8 mouse cellular contexts compared by ENCODE assay signal in the genomic region with DNA sequence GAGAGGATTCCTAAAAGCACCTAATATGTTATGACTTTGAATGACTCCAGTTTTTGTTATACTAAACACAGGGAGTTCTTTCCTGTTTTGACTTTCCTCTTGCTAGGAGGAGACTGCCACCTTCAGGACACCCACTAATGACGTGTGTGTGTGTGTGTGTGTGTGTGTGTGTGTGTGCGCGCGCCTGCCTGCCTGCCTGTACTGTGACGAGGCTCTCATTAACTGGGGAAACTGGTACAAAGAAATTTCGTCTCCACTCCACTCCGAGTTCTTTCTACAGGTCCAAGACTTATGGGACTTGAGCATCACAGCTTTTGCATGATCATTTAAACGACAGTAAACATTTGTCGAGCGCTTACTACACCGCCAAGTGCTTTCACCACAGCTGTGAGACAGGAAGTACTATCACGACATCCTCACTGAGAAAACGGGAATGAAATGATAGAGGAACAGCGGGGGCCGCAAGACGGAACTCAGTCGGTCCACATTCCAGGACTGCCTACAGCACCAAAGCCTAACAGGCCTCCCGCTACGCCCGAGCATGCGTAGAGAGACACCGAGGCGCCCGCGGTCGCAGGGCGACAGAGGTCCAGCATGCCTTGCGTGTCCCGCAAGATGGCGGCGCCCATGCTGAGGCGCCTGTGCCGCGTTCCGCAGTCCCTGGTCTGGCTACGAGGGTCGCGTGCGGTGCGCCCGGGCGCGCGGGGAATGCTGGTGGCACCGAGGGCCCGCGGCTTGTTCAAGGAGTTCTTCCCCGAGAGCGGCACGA. TPM values are rescaled to one million over a fixed set of nuclear protein-coding genes. Genes with fewer than 3 reads are reported as not detected.
A peak's percentile ranks its signal among the peaks of the same experiment; 100 is the strongest.
DNase-seq lines count a peak whose midpoint lies in the region; ATAC-seq lines count a peak whose summit lies in the region.

Gene Yars2, plus strand, starts transcription at position 597 of the 769 bp plus-strand sequence.

- H3K9ac ChIP-seq in forebrain, embryonic 11.5 days (ENCODE audit: low read length), result peak within 1 kb of the TSS; percentile 95
- H3K9ac ChIP-seq in heart, embryonic 16.5 days (ENCODE audit: low read length), result peak within 1 kb of the TSS; percentile 88
- peak within 1 kb of the TSS; percentile 62 for H3K9ac ChIP-seq in liver, embryonic 15.5 days
- peak within 1 kb of the TSS; percentile 75 for H3K9ac ChIP-seq in neural tube, embryonic 12.5 days

- H3K27me3 ChIP-seq in forebrain, embryonic 11.5 days (ENCODE audit: control insufficient read depth, insufficient read depth, low read length), result no peaks in the 10 kb centered on the region
- H3K27me3 ChIP-seq in heart, embryonic 16.5 days (ENCODE audit: control insufficient read depth, insufficient read depth, low read length), result no peaks in the 10 kb centered on the region
- H3K27me3 ChIP-seq in liver, embryonic 15.5 days, result no peaks in the 10 kb centered on the region
- H3K27me3 ChIP-seq in neural tube, embryonic 12.5 days (replicated peaks), result no peaks in the 10 kb centered on the region

- H3K4me2 ChIP-seq in forebrain, embryonic 11.5 days (ENCODE audit: low read depth, low read length, severe bottlenecking), result peak within 1 kb of the TSS; percentile 73
- peak within 1 kb of the TSS; percentile 61 for H3K4me2 ChIP-seq in heart, embryonic 16.5 days (ENCODE audit: low read depth, low read length)
- peak within 1 kb of the TSS; percentile 91 for H3K4me2 ChIP-seq in liver, embryonic 15.5 days
- H3K4me2 ChIP-seq in neural tube, embryonic 12.5 days (replicated peaks), result peak within 1 kb of the TSS; percentile 86

- H3K27ac ChIP-seq in forebrain, embryonic 11.5 days (ENCODE audit: low read depth, low read length), result peak within 1 kb of the TSS; percentile 87
- peak within 1 kb of the TSS; percentile 86 for H3K27ac ChIP-seq in heart, embryonic 16.5 days (ENCODE audit: low read length)
- peak within 1 kb of the TSS; percentile 86 for H3K27ac ChIP-seq in liver, embryonic 15.5 days (replicated peaks)
- peak within 1 kb of the TSS; percentile 76; the same call in 1 of the 2 replicates for H3K27ac ChIP-seq in neural tube, embryonic 12.5 days

- ATAC-seq in forebrain, embryonic 11.5 days (replicated peaks; ENCODE audit: low FRiP score), result peak; percentile 98
- peak; percentile 99 for ATAC-seq in heart, embryonic 16.5 days (replicated peaks; ENCODE audit: extremely low read depth, insufficient read depth, low FRiP score)
- ATAC-seq in liver, embryonic 15.5 days (ENCODE audit: insufficient read depth), result peak; percentile 99
- ATAC-seq in neural tube, embryonic 12.5 days (ENCODE audit: low FRiP score, low read depth), result peak; percentile 99

- WGBS in forebrain, embryonic 11.5 days, result under 1% methylated on average over 50 of the region's 50 CpGs
- WGBS in heart, embryonic 16.5 days, result under 1% methylated on average over 49 of the region's 50 CpGs
- under 1% methylated on average over 50 of the region's 50 CpGs for WGBS in liver, embryonic 15.5 days (ENCODE audit: insufficient replicate concordance)
- under 1% methylated on average over 50 of the region's 50 CpGs for WGBS in neural tube, embryonic 12.5 days

- H3K4me3 ChIP-seq in forebrain, embryonic 11.5 days (ENCODE audit: low read depth, low read length), result peak within 1 kb of the TSS; percentile 92
- peak within 1 kb of the TSS; percentile 85 for H3K4me3 ChIP-seq in heart, embryonic 16.5 days (ENCODE audit: low read length)
- peak within 1 kb of the TSS; percentile 78 for H3K4me3 ChIP-seq in liver, embryonic 15.5 days (replicated peaks)
- peak within 1 kb of the TSS; percentile 95 for H3K4me3 ChIP-seq in neural tube, embryonic 12.5 days

- peaks cover 5% of the 10 kb centered on the region; the same call in 1 of the 2 replicates for H3K4me1 ChIP-seq in forebrain, embryonic 11.5 days (replicated peaks; ENCODE audit: control insufficient read depth, insufficient read depth, low read length)
- H3K4me1 ChIP-seq in heart, embryonic 16.5 days (ENCODE audit: control insufficient read depth, insufficient read depth, low read length), result peaks cover 10% of the 10 kb centered on the region
- peaks cover 20% of the 10 kb centered on the region for H3K4me1 ChIP-seq in liver, embryonic 15.5 days (replicated peaks)
- peaks cover 14% of the 10 kb centered on the region for H3K4me1 ChIP-seq in neural tube, embryonic 12.5 days

- no peaks in the 10 kb centered on the region for H3K9me3 ChIP-seq in forebrain, embryonic 11.5 days (ENCODE audit: control insufficient read depth, low read length)
- no peaks in the 10 kb centered on the region for H3K9me3 ChIP-seq in heart, embryonic 16.5 days (replicated peaks; ENCODE audit: control insufficient read depth, low read length)
- no peaks in the 10 kb centered on the region for H3K9me3 ChIP-seq in liver, embryonic 15.5 days (replicated peaks)
- no peaks in the 10 kb centered on the region for H3K9me3 ChIP-seq in neural tube, embryonic 12.5 days

- peak; percentile 79 to 80 for DNase-seq in CD8-positive naive resting alpha-beta T cell, adult 2 months (ENCODE audit: low read depth in 2 of 2, low spot score in 2 of 2)
- peak; percentile 75 for DNase-seq in c-Kit-positive CD71-negative TER-119-negative erythroid progenitor cells, embryonic 14.5 days (ENCODE audit: low read depth)
- peak; percentile 94 for DNase-seq in forebrain, embryonic 11.5 days (ENCODE audit: low spot score)
- peak; percentile 94 for DNase-seq in kidney, postnatal 36 days
- peak; percentile 94 for DNase-seq in telencephalon, adult 2 months (ENCODE audit: low read depth, low spot score)

- peaks cover 3% of the 10 kb centered on the region; the same call in 1 of the 2 replicates for H3K36me3 ChIP-seq in forebrain, embryonic 11.5 days (ENCODE audit: control insufficient read depth, insufficient read depth, low read length)
- peaks cover 9% of the 10 kb centered on the region for H3K36me3 ChIP-seq in heart, embryonic 16.5 days (ENCODE audit: control insufficient read depth, insufficient read depth)
- H3K36me3 ChIP-seq in liver, embryonic 15.5 days (replicated peaks), result peaks cover 14% of the 10 kb centered on the region
- H3K36me3 ChIP-seq in neural tube, embryonic 12.5 days, result peaks cover 15% of the 10 kb centered on the region

RNA-seq across cellular contexts. Expression of gene Yars2, which starts in this region (rescaled TPM):
- polyA plus RNA-seq in forebrain, embryonic 11.5 days (2014; fragmentation: Nextera tagmentation; extraction: Ambion mirVana), result 44.1 and 44.3 TPM in 2 replicates
- polyA plus RNA-seq in heart, embryonic 16.5 days (2015; fragmentation: Nextera tagmentation; extraction: Ambion mirVana), result 38.9 and 41.5 TPM in 2 replicates
- polyA plus RNA-seq in liver, embryonic 15.5 days (2015; fragmentation: Nextera tagmentation; extraction: Ambion mirVana), result 23.3 and 24.4 TPM in 2 replicates
- polyA plus RNA-seq in neural tube, embryonic 12.5 days (2016; fragmentation: Nextera tagmentation; extraction: Ambion mirVana), result 36.1 and 37.7 TPM in 2 replicates

Comparison
In these comparisons a context has a peak if more than half of its experiments do, and no peak if none do; other contexts are left out.
1. Peak in every context shown above with its lines: DNase-seq, ATAC-seq, H3K4me3 ChIP-seq and H3K27ac ChIP-seq.